Mouse (Mus musculus) frontal cortex, adult (tissue): ENCODE results near the gene Wipf1.

Source experiments
- ATAC-seq: cut with Nextera tagmentation; 2 replicates; pipeline ENCODE4 v1.9.2; 2017; ENCODE audit warnings: mild to moderate bottlenecking, moderate library complexity, mixed read lengths; ENCODE audit not compliant: low TSS enrichment

Wipf1 gene

GRCm38 (mm10) chr2:73545556-73545955 lies 16.0 kb upstream of the Wipf1 start:
- ATAC-seq: no peak

DNA sequence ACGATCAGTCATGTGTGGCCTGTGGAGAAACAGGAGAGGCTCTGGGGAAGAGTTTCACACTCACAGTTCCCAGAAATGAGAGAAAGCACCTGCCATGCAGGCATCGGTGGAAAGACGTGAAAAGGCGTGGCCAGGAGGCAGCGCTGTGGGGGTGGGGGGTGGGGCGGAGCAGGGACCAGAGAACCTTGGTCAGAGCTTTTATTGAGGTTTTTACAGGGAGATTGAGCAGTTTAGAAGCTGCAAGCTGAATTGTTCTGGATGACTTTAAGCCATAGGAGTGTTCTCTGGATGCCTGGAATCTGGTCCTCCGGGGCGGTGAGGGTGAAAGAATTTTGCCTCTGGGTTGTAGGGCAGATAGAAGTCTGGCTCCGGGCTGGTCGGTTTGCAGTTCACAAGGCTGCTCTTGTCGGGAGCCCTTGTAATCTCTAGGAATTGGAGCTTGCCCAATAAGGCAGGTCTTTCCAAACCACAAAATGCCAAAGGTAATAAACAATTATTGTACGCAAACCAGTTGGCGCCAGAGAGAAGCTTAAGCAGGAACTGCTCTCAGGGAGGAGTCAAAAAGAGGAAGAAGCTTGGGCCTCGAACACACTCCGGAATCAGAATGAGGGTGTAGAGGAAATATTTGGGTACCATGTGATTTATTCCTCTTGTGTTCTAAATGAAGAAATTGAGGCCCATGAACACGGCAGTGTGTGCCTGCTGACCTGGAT lies 11.1 kb upstream of the Wipf1 start:
- no peak for ATAC-seq

- ATAC-seq: no peak
These were observed 10.2 kb upstream of the Wipf1 start for GRCm38 (mm10) chr2:73539697-73540096.

GRCm38 (mm10) chr2:73539141-73539540 lies 9.6 kb upstream of the Wipf1 start:
- ATAC-seq: no peak

DNA sequence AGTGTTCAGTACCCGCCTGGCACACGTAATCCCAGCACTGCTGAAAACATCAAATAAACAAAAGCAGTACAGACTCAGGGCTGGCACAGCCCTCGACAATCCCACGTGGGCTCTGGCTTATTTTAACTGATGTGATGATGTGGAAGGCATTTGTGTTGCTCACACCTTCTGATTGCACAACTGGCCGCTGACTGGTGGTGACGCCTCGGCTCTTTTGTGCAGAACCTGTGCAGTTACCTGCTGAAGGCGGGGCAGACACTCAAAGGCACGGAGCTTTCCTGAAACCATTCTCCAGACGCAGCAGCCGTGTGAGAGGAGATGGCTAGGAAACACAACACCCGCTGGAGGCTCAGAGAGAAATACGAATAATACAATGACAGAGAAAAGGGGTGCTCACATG lies 9.1 kb upstream of the Wipf1 start:
- ATAC-seq: no peak

DNA sequence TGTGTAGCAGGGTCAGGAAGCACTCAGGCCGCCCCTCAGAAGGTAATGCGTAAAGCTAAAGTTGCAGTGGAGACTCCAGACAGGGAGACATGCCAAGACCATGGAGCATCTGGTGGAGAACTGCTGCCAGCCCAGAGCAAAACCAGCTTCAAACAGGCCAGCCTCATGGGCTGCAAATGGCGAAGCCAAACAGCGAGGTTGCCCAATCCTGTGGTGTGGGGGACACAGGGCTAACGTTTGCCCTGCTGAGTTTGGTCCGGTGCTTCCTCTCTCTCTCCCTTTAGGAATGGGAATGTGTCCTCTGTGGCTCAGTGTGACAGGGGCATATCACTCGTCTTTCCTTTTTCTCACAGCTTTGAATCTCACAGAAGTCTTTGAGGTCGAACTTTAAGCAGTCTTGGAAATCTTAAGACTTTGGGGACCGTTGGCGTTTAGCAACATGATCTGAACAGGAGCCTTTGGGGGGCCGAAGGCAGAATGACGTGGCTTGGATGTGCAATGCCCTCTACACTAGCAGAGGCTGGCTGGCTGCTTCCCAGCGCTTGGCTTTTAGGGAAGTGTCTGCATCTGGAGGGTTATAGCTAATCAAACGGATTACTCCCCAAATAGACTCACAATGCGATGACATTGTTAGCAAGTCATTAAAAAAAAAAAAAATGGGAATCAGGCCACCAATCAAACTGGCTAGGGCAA lies 6.7 kb upstream of the Wipf1 start:
- ATAC-seq: no peak

DNA sequence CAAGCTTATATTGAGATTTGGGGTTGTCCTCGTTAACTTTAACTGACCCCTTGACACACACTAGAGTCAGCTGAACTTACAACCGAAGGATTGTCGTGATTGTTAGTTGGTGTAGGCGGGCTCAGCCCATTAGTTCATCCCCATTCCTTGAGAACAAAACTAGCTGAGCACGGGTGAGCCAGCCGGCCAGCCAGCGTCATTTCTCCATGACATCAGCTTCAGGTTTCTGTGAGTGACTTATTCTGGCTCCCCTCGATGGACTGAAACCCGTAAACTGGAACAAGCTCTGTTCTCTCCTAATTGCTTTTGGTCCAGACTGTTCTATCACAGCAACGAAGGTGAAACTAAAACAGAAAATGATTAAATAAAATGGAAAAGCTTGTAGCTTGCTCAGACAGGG lies 5.2 kb upstream of the Wipf1 start:
- no peak for ATAC-seq

- ATAC-seq: no peak
These were observed 953 bp upstream of the Wipf1 start for GRCm38 (mm10) chr2:73530487-73530886.

DNA sequence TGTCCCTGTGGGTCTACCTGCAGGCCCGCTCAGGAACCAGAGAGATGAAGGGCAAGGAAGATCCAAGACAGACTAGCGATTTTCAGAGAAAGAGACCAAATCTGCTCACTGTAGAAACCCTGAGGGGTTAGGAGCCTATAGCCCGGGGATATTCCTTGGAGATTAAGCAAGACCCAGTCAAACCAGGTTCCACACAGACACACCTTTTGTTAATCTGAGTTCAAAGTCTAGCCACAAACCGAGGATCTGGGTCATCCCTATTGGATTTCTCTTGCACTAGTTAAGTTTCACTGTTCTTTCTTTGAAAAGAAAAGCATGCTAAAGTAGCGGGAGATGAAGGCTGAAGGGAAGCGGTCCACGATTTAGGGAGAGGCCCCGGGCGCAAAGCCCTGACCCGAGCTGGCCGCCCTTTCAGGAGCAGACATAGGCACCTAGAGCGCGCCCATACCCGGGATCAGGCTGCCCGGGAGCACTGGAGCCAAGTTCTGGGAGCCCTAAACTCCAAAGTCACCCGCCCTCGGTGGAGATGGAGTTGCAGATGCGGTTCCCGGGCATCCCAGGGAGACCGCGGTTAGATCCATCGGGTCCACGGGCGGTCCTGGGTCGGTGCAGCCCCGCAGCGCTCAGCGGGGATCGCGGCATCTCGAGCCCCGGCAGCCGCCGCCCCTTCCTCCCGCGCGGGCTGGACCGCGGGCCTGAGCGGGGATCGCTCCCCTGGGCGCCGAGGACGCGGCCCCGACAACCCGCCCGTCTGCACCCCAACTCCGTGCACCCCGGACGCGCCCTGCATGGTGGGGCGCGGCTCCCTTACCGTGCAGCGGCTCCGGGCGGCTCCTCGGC lies 798 bp downstream of the Wipf1 start:
- peak; percentile 38 for ATAC-seq

DNA sequence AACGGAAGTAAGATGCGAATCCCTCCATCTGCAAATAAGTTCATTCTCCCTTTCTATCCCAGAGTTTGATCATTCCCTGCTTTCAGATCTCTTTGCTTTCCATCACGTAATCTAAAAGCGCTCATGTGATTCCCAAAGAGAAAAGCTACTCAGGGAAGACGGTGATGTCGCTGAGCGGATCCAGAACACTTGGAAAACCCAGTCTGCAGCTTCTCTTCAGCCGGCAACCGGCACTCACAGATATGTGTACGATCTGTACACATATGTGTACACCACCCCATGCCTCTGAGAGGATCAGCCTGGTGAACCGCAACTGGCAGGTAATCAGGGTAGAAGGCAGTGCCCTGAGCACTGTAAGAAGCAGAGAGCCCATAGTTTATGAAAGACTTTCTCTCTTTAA lies 1.6 kb downstream of the Wipf1 start:
- no peak for ATAC-seq

DNA sequence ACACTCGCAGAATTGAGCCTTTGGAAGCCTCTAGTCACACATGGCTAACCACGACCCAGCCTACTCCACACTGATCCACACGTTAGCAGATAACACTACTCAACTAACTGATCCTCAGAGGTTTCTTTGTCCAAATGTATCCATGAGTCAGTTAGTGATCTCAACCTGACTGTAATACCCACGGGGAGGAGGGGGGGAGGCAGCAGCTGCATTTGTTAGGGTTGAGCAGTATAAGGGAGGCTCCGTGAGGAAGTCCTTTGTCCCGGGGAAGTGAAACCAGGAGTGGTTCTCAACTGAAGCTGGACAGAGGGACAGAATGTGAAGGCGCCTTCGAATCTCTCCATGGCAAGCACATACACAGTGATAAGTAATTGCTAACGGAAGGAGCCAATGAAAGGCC lies 2.8 kb downstream of the Wipf1 start:
- no peak for ATAC-seq

DNA sequence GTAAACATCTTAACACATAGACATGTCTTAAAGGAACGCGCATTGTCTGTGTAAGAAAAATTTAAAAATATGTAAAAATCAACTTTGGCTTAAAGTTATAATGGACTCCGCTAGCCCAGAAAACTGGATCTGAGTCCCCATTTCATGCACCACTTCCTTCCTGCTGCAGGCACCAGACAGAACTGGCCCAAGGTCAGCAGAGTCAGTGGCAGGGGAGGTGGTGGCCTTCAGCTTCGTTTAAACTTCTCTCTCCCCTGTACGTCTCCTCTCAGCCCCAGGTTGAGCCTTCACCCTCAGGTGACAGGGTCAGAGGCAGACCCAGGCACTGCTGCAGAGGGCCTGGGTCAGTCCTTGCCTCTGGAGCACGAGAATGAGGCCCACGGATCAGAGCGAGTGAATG lies 6.6 kb downstream of the Wipf1 start:
- ATAC-seq: no peak

DNA sequence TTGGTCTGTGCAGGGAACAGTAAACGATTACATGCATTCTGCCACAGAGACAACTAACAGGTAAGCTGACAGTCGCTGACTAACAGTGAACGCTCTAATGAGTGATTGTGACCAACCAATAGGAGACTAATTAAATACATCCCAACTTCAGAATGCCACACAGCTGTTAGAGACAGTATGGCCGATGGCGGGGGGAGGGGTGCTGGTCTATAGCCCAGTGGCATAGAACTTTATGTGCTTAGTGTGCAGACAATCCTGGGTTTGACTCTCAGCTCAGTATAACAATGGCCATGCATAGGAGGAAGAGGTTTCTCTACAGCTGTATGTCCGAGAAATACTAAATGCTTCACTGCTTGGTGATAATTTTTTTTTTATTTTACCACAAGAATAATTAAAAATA lies 7.2 kb downstream of the Wipf1 start:
- no peak for ATAC-seq

DNA sequence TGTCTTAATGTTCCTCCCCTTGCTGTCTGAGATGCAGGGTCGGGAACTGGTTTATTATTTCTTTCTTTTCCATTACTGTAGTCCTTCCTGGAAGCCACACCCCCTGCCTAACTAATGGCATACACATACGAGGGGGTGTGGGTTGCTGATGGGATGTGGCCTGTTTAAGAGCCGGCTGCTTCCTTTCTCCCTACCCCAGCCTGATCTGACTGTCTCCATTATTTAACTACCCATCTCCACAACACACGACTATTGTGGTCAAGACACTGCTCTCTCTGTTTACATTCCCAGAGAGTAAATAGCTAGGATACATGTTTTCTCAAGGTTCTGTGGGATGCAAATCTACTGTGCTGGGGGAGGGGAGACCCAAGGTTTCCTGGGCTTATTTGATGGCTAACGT lies 7.8 kb downstream of the Wipf1 start:
- ATAC-seq: no peak

DNA sequence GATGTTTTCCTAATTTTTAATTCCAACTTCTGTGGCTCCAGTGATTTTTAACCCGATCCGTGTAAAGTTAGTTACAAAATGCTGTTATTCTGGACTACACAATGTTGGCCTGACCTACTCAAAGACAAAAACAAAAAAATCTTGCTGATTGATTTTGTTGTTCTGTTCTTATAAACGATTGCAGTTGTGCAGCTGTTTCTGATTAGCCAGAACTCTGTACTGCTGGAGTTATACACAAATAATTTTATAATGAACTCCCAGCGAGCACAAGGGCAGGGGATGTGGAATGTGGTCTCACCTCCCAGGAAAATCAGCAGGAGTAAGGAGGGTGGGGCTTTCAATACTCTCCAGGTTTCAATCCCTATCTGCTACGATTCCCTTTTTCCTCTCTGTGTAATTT lies 10.6 kb downstream of the Wipf1 start:
- ATAC-seq: no peak

- no peak for ATAC-seq
These were observed 11.2 kb downstream of the Wipf1 start for GRCm38 (mm10) chr2:73518311-73518710.

GRCm38 (mm10) chr2:73514178-73514577 lies 15.4 kb downstream of the Wipf1 start:
- no peak for ATAC-seq

DNA sequence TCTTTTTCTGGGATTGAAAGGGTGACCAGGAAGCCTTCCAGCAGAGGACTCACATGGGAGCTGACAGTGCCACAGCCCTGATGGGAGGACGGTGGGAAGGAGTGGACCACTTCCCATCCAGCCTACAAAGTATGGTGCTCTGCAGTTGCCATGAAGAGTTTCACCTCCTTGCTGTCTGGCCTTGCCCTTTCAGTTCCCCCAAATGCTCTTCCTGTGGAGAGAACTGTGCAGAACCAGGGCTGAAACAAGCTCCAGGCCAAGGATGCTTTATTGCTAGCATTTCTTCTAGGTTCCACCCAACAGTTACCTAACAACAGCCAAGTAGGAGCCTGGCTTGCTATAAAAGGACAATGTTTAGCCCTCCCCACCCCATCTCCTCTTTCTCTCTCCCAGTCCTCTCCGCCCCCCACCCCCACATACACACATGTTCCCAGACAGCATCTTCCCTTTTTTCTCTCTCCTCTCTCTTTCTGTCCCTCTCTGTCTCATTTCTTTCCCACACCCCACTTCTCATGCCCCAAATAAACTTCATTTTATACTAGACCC lies 16.3 kb downstream of the Wipf1 start:
- ATAC-seq: peak; percentile 60

DNA sequence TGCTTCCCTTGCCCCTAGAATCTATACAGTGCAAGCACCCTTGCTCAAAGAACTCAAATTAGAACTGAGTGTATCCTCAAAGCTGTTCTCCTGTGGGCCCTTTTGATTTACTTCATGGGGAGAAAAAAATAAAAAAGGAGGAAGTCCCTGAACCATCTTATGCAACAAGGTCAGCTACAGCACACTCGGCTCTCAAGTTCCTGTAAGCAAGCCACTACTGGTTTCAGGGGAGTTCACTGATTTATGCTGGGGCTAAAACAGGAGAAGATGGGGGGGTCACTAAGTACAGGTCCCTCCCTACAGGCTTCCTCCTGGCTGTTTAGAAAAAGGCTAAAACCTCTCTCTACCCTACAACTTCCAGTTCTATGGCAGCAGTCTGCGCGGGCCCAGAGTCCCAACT lies 17.5 kb downstream of the Wipf1 start:
- peak; percentile 18; the same call in 1 of the 2 replicates for ATAC-seq

DNA sequence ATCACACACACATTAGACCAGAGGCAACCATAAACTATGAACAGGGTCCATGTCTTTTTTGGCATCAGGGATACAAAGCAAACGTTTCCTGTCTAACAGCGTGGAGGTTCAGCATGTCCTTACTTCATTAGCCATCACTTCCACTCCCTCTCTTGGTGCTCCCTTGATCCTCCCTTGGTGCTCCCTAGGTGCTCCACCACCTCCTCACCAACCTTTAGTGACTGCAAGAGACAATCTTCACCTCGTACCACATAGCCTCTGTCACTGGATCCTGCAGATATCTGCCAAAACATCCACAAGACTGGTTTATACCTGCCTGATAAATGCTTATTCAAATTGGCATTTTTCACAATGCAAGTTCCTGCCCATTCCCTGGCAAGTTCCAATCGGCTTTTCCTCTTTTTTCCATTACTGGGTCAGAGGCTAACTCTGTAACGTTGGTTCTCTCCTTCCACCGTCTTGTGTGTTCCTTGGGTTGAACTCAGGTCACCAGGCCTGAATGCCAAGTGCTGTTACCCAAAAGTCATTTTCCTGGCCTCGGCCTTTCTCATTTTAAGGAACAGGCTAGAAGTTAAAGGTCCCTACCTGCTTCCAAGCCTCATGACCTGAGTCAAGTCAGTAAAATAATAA lies 18.7 kb downstream of the Wipf1 start:
- no peak for ATAC-seq

DNA sequence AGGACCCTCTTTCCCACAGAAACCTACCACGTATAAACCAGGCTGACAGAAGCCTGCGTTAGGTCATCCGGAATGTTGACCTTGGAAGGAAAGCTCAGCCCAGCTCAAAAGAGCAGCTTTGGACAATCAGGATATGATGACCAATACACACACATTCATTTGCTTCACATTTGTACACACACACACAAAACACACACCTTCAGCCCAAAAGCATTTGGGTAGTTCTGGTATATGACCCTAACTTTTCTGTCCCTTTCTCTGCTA lies 19.6 kb downstream of the Wipf1 start:
- no peak for ATAC-seq
